Mouse (Mus musculus): Measurements from ENCODE around the gene Cacna1d. TPM values are rescaled to one million over a fixed set of nuclear protein-coding genes. Genes with fewer than 3 reads are reported as not detected.
A peak's percentile ranks its signal among the peaks of the same experiment; 100 is the strongest.

Cacna1d gene
- polyA plus RNA-seq, 1 experiment from 2014 or later: 7.2 TPM

DNA sequence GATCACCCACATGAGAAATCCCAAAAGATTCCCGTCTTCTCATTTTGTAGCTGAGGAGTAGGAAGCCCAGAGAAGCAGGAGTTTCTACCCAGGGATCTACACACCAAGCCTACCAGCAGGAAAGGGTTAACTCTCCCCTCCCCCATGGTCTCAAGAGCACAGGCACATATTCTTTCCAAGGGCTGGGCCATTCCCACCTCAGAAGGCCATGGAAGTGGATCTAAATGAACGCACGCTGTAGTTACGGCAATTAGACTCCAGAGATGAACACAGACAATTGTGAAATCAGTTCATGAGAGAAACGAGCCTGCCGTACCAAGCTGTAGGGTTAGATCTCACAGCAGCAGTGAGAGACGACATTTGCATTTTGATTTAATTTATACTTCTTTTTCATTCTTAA, 191.3 kb downstream of the Cacna1d start:
- no peak overlapping the region for H3K4me3 ChIP-seq (ENCODE audit: low read depth, low read length)
- WGBS: 81% methylated on average over 7 of the region's 7 CpGs
- H3K36me3 ChIP-seq (ENCODE audit: control insufficient read depth, insufficient read depth, low read length): peaks cover 3% of the 10 kb centered on the region; the same call in 1 of the 2 replicates
- DNase-seq (ENCODE audit: low spot score) (peak; percentile 28), ATAC-seq (replicated peaks; ENCODE audit: low FRiP score, low TSS enrichment, low read depth) (no peak)
- H3K9me3 ChIP-seq (ENCODE audit: control insufficient read depth, low read length): no peaks in the 10 kb centered on the region
- no peaks in the 10 kb centered on the region for H3K27me3 ChIP-seq (replicated peaks; ENCODE audit: control insufficient read depth, insufficient read depth, low read length)
- H3K27ac ChIP-seq (ENCODE audit: low read depth): no peak overlapping the region
- no peak overlapping the region for H3K9ac ChIP-seq (ENCODE audit: low read length)
- H3K4me2 ChIP-seq (ENCODE audit: low read length): no peak overlapping the region
- H3K4me1 ChIP-seq (replicated peaks; ENCODE audit: control insufficient read depth, insufficient read depth, low read length): no peaks in the 10 kb centered on the region

DNA sequence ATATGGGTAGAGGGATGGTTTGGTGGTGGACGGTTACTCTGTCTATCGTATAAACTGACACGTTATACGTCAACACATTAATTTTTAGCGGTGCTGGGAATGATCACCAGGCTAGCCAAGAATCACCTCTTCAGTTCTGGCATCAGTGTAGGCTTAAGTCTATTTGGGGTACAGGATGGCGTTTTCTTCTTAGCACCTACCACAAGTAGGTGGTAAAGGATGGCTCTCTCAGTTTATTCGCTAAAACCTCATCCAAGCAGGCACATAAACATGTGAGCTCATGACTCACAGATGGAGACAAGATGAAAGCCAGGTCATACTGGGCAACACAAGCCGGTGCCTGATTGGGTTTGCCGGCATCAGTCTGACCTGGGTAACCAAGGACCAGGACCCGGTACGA, 193.8 kb downstream of the Cacna1d start:
- no peaks in the 10 kb centered on the region for H3K27me3 ChIP-seq (replicated peaks; ENCODE audit: control insufficient read depth, insufficient read depth, low read length)
- peaks cover 2% of the 10 kb centered on the region; the same call in 1 of the 2 replicates for H3K4me1 ChIP-seq (replicated peaks; ENCODE audit: control insufficient read depth, insufficient read depth, low read length)
- no peak overlapping the region for H3K27ac ChIP-seq (ENCODE audit: low read depth)
- no peak for DNase-seq (ENCODE audit: low spot score)
- no peak overlapping the region for H3K9ac ChIP-seq (ENCODE audit: low read length)
- H3K36me3 ChIP-seq (ENCODE audit: control insufficient read depth, insufficient read depth, low read length): no peaks in the 10 kb centered on the region
- no peak overlapping the region for H3K4me3 ChIP-seq (ENCODE audit: low read depth, low read length)
- H3K4me2 ChIP-seq (ENCODE audit: low read length): no peak overlapping the region
- no peak for ATAC-seq (replicated peaks; ENCODE audit: low FRiP score, low TSS enrichment, low read depth)
- H3K9me3 ChIP-seq (ENCODE audit: control insufficient read depth, low read length): no peaks in the 10 kb centered on the region
- 89% methylated on average over 11 of the region's 11 CpGs for WGBS

DNA sequence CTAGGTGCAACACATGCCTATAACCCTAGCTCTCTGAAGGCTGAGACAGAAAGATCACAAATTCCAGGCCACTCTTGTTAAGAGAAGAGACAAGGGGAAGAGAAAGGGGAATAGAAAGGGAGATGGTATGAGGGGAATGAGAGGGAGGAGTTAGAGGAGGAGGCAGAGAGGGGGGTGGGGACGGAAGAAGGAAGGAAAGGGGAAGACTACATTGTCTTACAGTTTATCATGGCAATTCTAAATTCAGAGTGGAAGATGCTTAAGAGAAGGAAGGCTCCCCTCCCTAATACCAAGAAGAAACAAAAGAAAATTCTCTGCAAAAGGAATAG, 199.2 kb downstream of the Cacna1d start:
- no peaks in the 10 kb centered on the region for H3K27me3 ChIP-seq (replicated peaks; ENCODE audit: control insufficient read depth, insufficient read depth, low read length)
- no peak overlapping the region for H3K4me3 ChIP-seq (ENCODE audit: low read depth, low read length)
- H3K27ac ChIP-seq (ENCODE audit: low read depth): 0 out of 2 replicates have a peak overlapping the region, but pooled peaks have one; percentile 27
- no peak overlapping the region for H3K9ac ChIP-seq (ENCODE audit: low read length)
- DNase-seq (ENCODE audit: low spot score) (no peak), ATAC-seq (replicated peaks; ENCODE audit: low FRiP score, low TSS enrichment, low read depth) (no peak)
- peak overlapping the region; percentile 26; the same call in 1 of the 2 replicates for H3K4me2 ChIP-seq (ENCODE audit: low read length)
- WGBS: 19% methylated on average over 1 of the region's 1 CpGs
- H3K36me3 ChIP-seq (ENCODE audit: control insufficient read depth, insufficient read depth, low read length): no peaks in the 10 kb centered on the region
- peaks cover 11% of the 10 kb centered on the region; the same call in 1 of the 2 replicates for H3K4me1 ChIP-seq (replicated peaks; ENCODE audit: control insufficient read depth, insufficient read depth, low read length)
- H3K9me3 ChIP-seq (ENCODE audit: control insufficient read depth, low read length): no peaks in the 10 kb centered on the region

DNA sequence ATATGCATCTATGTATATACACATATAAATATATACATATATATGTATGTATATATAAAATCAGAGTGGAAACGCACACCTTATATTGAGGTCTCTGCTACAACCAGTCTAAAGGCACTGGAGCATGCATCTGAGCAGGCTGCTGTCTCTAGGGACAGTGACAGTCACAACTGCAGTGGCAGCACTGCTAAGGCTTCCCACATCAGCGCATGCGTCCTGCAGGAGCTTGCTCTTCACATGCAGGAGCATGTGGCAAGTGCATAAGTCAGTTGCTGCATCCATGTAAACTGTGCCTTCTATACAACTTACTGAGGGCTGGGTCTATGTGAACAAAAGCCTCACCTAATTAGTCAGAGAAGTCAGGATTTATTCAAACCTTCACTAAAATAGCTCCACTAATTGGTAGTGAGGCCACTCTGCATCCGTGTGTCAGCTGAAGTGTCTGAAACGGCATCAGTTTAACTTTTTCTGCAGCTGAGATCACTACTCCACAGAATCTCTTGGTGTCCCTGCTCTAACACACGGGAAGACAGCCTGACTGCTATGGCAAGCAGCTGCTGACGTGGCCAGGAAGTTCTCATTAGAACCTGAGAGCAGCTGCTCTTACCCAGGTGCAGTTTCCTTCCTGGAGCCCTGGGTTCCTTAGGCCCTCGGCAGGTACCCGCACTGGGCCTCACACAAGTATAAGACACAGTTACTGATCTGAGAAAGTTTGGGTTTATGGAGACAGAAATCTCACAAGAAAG, 199.7 kb downstream of the Cacna1d start:
- H3K9me3 ChIP-seq (ENCODE audit: control insufficient read depth, low read length): no peaks in the 10 kb centered on the region
- no peaks in the 10 kb centered on the region for H3K36me3 ChIP-seq (ENCODE audit: control insufficient read depth, insufficient read depth, low read length)
- 56% methylated on average over 9 of the region's 9 CpGs for WGBS
- no peaks in the 10 kb centered on the region for H3K27me3 ChIP-seq (replicated peaks; ENCODE audit: control insufficient read depth, insufficient read depth, low read length)
- no peak overlapping the region for H3K4me2 ChIP-seq (ENCODE audit: low read length)
- H3K27ac ChIP-seq (ENCODE audit: low read depth): no peak overlapping the region
- no peak for ATAC-seq (replicated peaks; ENCODE audit: low FRiP score, low TSS enrichment, low read depth)
- H3K4me1 ChIP-seq (replicated peaks; ENCODE audit: control insufficient read depth, insufficient read depth, low read length): peaks cover 11% of the 10 kb centered on the region; the same call in 1 of the 2 replicates
- peak; percentile 50 for DNase-seq (ENCODE audit: low spot score)
- no peak overlapping the region for H3K4me3 ChIP-seq (ENCODE audit: low read depth, low read length)
- no peak overlapping the region for H3K9ac ChIP-seq (ENCODE audit: low read length)

DNA sequence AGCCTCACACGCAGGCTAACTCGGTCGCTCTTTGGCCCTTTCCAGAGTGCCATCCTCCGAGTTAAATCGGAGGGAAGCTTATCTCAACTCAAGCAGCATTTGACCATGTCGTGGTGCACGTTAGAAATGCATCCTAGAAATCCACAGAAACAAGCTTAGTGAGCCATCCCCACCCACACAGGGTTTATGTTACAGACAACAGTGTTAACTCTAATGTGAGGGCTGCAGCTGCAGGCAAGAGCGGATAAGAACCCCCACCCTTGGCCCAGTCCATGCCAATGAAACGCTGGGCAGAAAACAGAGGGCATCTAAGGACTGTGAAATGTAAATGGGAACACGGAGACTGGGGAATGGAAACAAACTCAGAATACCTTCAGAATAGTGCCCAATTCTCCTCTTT, 206.8 kb downstream of the Cacna1d start:
- Histone ChIP-seq H3K4me2 (ENCODE audit: low read length) (0 out of 2 replicates have a peak overlapping the region, but pooled peaks have one; percentile 16), H3K9ac (ENCODE audit: low read length) (no peak overlapping the region), H3K27me3 (replicated peaks; ENCODE audit: control insufficient read depth, insufficient read depth, low read length) (no peaks in the 10 kb centered on the region), H3K4me3 (ENCODE audit: low read depth, low read length) (no peak overlapping the region), H3K36me3 (ENCODE audit: control insufficient read depth, insufficient read depth, low read length) (no peaks in the 10 kb centered on the region), H3K9me3 (ENCODE audit: control insufficient read depth, low read length) (no peaks in the 10 kb centered on the region), H3K27ac (ENCODE audit: low read depth) (0 out of 2 replicates have a peak overlapping the region, but pooled peaks have one; percentile 10), H3K4me1 (replicated peaks; ENCODE audit: control insufficient read depth, insufficient read depth, low read length) (0 out of 2 replicates have a peak, but pooled peaks cover 4% of the 10 kb centered on the region)
- 61% methylated on average over 10 of the region's 10 CpGs for WGBS
- DNase-seq (ENCODE audit: low spot score): no peak
- ATAC-seq (replicated peaks; ENCODE audit: low FRiP score, low TSS enrichment, low read depth): no peak

DNA sequence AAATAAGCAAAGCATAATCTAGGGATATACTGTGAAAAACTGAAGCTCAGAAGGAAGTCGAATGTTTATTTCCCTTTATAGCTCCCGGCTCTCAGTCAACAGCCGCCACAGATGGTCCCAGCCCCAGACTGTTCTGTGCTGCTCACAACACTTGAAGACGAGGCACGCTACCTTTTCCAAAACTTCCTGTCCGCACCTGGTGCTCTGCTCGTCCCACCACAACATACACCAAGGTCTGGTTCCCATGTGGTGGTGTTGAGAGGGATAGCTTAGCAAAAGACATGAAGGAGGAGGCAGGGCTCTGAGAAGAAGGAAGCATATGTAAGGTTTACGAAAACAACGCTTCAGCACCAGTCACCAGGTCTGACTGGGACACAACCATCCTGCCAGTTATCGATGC, 207.2 kb downstream of the Cacna1d start:
- Histone ChIP-seq H3K27ac (ENCODE audit: low read depth) (0 out of 2 replicates have a peak overlapping the region, but pooled peaks have one; percentile 10), H3K27me3 (replicated peaks; ENCODE audit: control insufficient read depth, insufficient read depth, low read length) (no peaks in the 10 kb centered on the region), H3K9me3 (ENCODE audit: control insufficient read depth, low read length) (no peaks in the 10 kb centered on the region), H3K4me3 (ENCODE audit: low read depth, low read length) (no peak overlapping the region), H3K36me3 (ENCODE audit: control insufficient read depth, insufficient read depth, low read length) (no peaks in the 10 kb centered on the region), H3K9ac (ENCODE audit: low read length) (no peak overlapping the region), H3K4me1 (replicated peaks; ENCODE audit: control insufficient read depth, insufficient read depth, low read length) (0 out of 2 replicates have a peak, but pooled peaks cover 4% of the 10 kb centered on the region), H3K4me2 (ENCODE audit: low read length) (0 out of 2 replicates have a peak overlapping the region, but pooled peaks have one; percentile 16)
- DNase-seq (ENCODE audit: low spot score) (peak; percentile 52), ATAC-seq (replicated peaks; ENCODE audit: low FRiP score, low TSS enrichment, low read depth) (no peak)
- 39% methylated on average over 10 of the region's 10 CpGs for WGBS

DNA sequence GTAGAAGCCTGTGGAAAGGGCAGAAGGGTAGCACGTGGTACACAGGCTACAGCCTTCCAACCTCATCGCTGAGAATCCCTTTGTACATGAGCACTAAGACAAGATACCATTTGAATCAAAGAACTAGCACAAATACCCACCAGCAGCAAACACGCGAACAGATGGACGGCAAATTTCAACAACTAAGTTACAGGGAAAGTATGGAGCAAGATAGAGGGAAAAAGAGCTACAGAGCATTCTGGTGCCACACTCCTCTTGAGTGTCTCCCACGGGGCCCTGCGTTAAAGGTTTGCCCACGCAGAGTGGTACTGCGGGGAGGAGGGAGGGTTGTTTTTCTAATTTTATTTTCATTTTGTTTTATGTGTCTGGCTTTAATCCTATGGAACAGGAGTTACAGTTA, 215.7 kb downstream of the Cacna1d start:
- Histone ChIP-seq H3K4me2 (ENCODE audit: low read length) (no peak overlapping the region), H3K9me3 (ENCODE audit: control insufficient read depth, low read length) (no peaks in the 10 kb centered on the region), H3K4me3 (ENCODE audit: low read depth, low read length) (no peak overlapping the region), H3K36me3 (ENCODE audit: control insufficient read depth, insufficient read depth, low read length) (no peaks in the 10 kb centered on the region), H3K27me3 (replicated peaks; ENCODE audit: control insufficient read depth, insufficient read depth, low read length) (no peaks in the 10 kb centered on the region), H3K27ac (ENCODE audit: low read depth) (peak overlapping the region; percentile 54; the same call in 1 of the 2 replicates), H3K9ac (ENCODE audit: low read length) (no peak overlapping the region), H3K4me1 (replicated peaks; ENCODE audit: control insufficient read depth, insufficient read depth, low read length) (peaks cover 5% of the 10 kb centered on the region)
- WGBS: 82% methylated on average over 9 of the region's 9 CpGs
- DNase-seq (ENCODE audit: low spot score): peak; percentile 47
- ATAC-seq (replicated peaks; ENCODE audit: low FRiP score, low TSS enrichment, low read depth): no peak

DNA sequence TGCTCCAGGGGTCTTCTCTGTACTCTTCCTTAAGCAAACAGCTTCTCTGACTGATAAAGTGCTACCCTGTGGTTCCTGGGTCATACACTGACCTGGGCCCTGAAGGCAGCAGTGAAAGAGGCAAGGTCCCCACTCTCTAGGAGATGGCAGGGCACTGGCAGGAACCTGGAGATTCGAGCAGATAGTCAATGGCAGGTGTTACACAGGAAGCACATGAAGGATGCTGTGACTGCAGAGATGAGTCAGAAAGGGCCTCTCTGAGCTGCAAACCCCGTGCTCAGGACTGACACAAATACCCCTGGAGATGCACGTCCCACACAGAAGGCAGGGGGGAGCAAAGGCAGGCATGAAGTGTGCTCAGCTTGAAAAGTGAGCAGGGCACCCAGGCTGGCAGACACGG, 218.3 kb downstream of the Cacna1d start:
- Histone ChIP-seq H3K4me3 (ENCODE audit: low read depth, low read length) (no peak overlapping the region), H3K9me3 (ENCODE audit: control insufficient read depth, low read length) (no peaks in the 10 kb centered on the region), H3K27me3 (replicated peaks; ENCODE audit: control insufficient read depth, insufficient read depth, low read length) (no peaks in the 10 kb centered on the region), H3K4me2 (ENCODE audit: low read length) (no peak overlapping the region), H3K9ac (ENCODE audit: low read length) (no peak overlapping the region), H3K36me3 (ENCODE audit: control insufficient read depth, insufficient read depth, low read length) (no peaks in the 10 kb centered on the region), H3K27ac (ENCODE audit: low read depth) (no peak overlapping the region), H3K4me1 (replicated peaks; ENCODE audit: control insufficient read depth, insufficient read depth, low read length) (peaks cover 5% of the 10 kb centered on the region)
- ATAC-seq (replicated peaks; ENCODE audit: low FRiP score, low TSS enrichment, low read depth): no peak
- DNase-seq (ENCODE audit: low spot score): peak; percentile 36
- WGBS: 68% methylated on average over 4 of the region's 4 CpGs

DNA sequence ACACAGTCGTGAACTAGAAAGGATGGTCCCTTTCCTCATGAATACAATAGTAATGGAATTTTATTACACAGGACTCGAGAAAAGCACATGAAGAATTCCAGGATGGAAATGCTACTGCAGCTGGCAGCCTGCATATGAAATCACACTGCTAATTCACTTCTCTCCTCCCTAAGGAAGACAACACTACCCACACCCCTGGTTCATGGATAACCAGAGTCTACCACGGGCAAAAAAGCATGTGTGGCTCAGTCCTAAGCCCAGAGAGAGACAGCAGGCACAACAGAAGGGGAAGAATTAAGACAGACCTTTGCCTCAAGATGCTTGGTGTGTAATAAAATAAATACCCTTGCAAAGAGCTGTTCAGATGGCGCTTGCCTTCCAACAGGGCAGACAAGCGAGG, 218.7 kb downstream of the Cacna1d start:
- Histone ChIP-seq H3K4me1 (replicated peaks; ENCODE audit: control insufficient read depth, insufficient read depth, low read length) (peaks cover 5% of the 10 kb centered on the region), H3K4me2 (ENCODE audit: low read length) (no peak overlapping the region), H3K36me3 (ENCODE audit: control insufficient read depth, insufficient read depth, low read length) (no peaks in the 10 kb centered on the region), H3K9me3 (ENCODE audit: control insufficient read depth, low read length) (no peaks in the 10 kb centered on the region), H3K27me3 (replicated peaks; ENCODE audit: control insufficient read depth, insufficient read depth, low read length) (no peaks in the 10 kb centered on the region), H3K4me3 (ENCODE audit: low read depth, low read length) (no peak overlapping the region), H3K27ac (ENCODE audit: low read depth) (no peak overlapping the region), H3K9ac (ENCODE audit: low read length) (no peak overlapping the region)
- WGBS: 71% methylated on average over 5 of the region's 5 CpGs
- ATAC-seq (replicated peaks; ENCODE audit: low FRiP score, low TSS enrichment, low read depth): no peak
- peak; percentile 38 for DNase-seq (ENCODE audit: low spot score)
